Mouse (Mus musculus) olfactory bulb, adult 2 months (tissue): ENCODE data around the gene Tmem54.

ENCODE experiments used
- CTCF ChIP-seq: fragments of 200-500 bp; IDR thresholded peaks from 2 replicates; pipeline ENCODE4 v1.5.1; 2012; ENCODE audit warnings: low read depth, mild to moderate bottlenecking, low read length, moderate library complexity; ENCODE audit not compliant: insufficient read depth
- POLR2A ChIP-seq: fragments of 200-500 bp; IDR thresholded peaks from 2 replicates; pipeline ENCODE4 v1.6.1; 2012; ENCODE audit warnings: mild to moderate bottlenecking, low read depth, low read length, moderate library complexity; ENCODE audit not compliant: insufficient read depth

GRCm38 (mm10) chr4:129112231-129112630 is 6.9 kb downstream of the Tmem54 start:
- TF ChIP-seq CTCF (no peak), POLR2A (no peak)
